Mouse (Mus musculus): Measurements from ENCODE around the gene Fam3b. TPM values are rescaled to one million over a fixed set of nuclear protein-coding genes. Genes with fewer than 3 reads are reported as not detected.

The Fam3b gene
- polyA plus RNA-seq (2012) = not detected in 2 replicates

DNA sequence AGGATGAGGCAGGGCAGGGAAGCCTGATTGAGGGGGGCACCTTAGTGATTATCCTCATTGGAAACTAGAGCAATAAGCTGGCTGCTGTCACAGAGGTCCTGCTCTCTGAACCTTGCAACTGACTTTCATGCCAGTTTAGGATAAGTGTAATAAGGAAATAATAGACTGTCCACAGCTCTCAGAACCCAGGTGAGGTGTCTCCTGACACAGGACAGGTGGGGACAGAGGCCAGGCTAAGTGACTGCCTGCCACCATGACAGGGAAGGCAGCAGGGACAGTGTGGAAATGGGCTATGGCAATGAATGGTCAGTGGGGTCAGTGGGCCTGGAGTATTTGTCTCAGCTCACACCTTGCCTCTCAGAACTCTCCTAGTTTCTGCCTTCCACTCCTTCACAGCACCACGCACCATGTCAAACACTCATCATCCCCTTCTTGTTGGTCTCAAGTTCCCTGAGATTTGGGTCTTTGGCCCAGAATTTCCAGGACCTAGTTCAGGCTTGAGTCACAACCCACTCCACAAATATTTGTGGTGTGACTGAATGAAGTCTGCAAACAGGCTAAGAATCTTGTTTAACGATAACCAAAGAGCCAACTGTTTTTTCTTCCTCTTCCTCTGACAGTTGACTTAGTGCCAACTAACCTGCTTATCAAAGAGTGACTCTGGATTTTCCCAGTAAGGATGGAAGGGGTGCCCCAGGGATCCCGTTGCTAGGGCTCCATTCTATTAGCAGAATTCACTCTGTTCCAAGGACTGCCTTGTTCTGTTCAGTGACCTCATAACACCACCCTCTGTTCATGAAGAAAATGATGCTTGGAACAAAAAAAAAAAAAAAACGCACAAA lies at the start of gene Fam3b:
Fam3b (minus strand) TSS at position 718 of the 842 bp plus-strand sequence.

DNA sequence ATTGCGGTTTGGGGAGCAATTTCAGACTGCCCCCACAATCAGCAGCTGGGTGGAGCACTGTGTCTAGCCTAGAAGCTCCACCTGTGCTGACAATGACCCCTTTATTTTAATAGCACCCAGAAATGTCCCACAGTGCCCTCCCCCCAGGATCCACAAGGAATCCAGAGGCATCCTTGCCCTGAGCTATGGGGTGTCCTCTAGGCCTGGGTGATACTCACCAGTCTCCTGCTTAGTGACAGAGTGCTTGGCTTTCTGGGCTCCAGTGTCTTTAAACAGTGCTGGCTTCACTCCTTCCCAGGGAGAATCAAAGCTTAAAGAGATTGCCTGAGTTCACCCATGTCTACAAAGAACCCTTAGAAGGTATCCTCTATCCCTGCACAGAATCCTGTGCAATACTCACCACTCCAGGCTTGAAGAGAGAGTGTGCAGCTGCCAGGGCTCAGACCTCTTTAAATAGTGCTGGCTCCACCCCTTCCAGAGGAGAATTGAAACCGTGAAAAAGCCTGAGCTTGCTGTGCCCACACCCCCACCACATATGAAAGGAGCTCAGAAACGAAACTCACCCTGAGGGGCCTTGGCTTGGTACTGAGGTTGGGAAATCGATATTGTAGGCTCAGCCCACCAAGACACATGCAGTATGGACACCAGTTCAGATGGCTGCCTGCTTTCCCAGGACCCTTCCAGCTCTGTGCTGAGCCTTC lies 52.0 kb downstream of the Fam3b start, which contains the start of gene Mx1:
Mx1 (minus strand) TSS at position 427 of the 701 bp plus-strand sequence.

Other genes starting within 250 kb of the Fam3b start
- gene Bace2, start 158.1 kb downstream of the Fam3b start, polyA plus RNA-seq (2012) = 0.04 and 0.05 TPM in 2 replicates
- gene Mx1, start 51.9 kb downstream of the Fam3b start, polyA plus RNA-seq (2012) = 0.78 and 1.2 TPM in 2 replicates
- gene Tmprss2, start 96.4 kb upstream of the Fam3b start, polyA plus RNA-seq (2012) = not detected in 2 replicates
- gene Ripk4, start 249.0 kb upstream of the Fam3b start, polyA plus RNA-seq (2012) = 0.02 TPM in 1 of 2 replicates, not detected in the other